Mouse (Mus musculus): ENCODE results near the gene Aldh9a1. TPM values are rescaled to one million over a fixed set of nuclear protein-coding genes. Genes with fewer than 3 reads are reported as not detected.
A peak's percentile ranks its signal among the peaks of the same experiment; 100 is the strongest.

The Aldh9a1 gene
- polyA plus RNA-seq, 1 experiment from 2014 or later, result 54.2 TPM

- H3K4me1 ChIP-seq (ENCODE audit: control insufficient read depth, insufficient read depth, low read length), result 0 out of 2 replicates have a peak, but pooled peaks cover 4% of the 10 kb centered on the region
- WGBS, result 90% methylated on average over 4 of the region's 4 CpGs
- H3K9ac ChIP-seq (replicated peaks; ENCODE audit: low read depth, low read length), result no peak overlapping the region
- no peak overlapping the region for H3K4me2 ChIP-seq (replicated peaks; ENCODE audit: low read depth, low read length)
- no peak overlapping the region for H3K4me3 ChIP-seq (ENCODE audit: low read depth, low read length)
- no peak for ATAC-seq (ENCODE audit: insufficient number of reproducible peaks, insufficient read depth, low FRiP score, low read depth)
- H3K36me3 ChIP-seq (ENCODE audit: control insufficient read depth, insufficient read depth, low read length), result peaks cover 18% of the 10 kb centered on the region
- H3K27ac ChIP-seq (ENCODE audit: low read length), result no peak overlapping the region
- no peaks in the 10 kb centered on the region for H3K9me3 ChIP-seq (ENCODE audit: control insufficient read depth, low read depth, low read length)
- H3K27me3 ChIP-seq (ENCODE audit: control insufficient read depth, insufficient read depth, low read length), result no peaks in the 10 kb centered on the region
Measured at GRCm38 (mm10) chr1:167313220-167313619, 36.6 kb upstream of the Aldh9a1 start.

GRCm38 (mm10) chr1:167321691-167322090 is 28.1 kb upstream of the Aldh9a1 start:
- no peaks in the 10 kb centered on the region for H3K27me3 ChIP-seq (ENCODE audit: control insufficient read depth, insufficient read depth, low read length)
- no peak overlapping the region for H3K27ac ChIP-seq (ENCODE audit: low read length)
- ATAC-seq (ENCODE audit: insufficient number of reproducible peaks, insufficient read depth, low FRiP score, low read depth), result no peak
- H3K36me3 ChIP-seq (ENCODE audit: control insufficient read depth, insufficient read depth, low read length), result peaks cover 49% of the 10 kb centered on the region
- no peak overlapping the region for H3K9ac ChIP-seq (replicated peaks; ENCODE audit: low read depth, low read length)
- 97% methylated on average over 6 of the region's 6 CpGs for WGBS
- H3K9me3 ChIP-seq (ENCODE audit: control insufficient read depth, low read depth, low read length), result no peaks in the 10 kb centered on the region
- H3K4me2 ChIP-seq (replicated peaks; ENCODE audit: low read depth, low read length), result no peak overlapping the region
- H3K4me3 ChIP-seq (ENCODE audit: low read depth, low read length), result no peak overlapping the region
- no peaks in the 10 kb centered on the region for H3K4me1 ChIP-seq (ENCODE audit: control insufficient read depth, insufficient read depth, low read length)

DNA sequence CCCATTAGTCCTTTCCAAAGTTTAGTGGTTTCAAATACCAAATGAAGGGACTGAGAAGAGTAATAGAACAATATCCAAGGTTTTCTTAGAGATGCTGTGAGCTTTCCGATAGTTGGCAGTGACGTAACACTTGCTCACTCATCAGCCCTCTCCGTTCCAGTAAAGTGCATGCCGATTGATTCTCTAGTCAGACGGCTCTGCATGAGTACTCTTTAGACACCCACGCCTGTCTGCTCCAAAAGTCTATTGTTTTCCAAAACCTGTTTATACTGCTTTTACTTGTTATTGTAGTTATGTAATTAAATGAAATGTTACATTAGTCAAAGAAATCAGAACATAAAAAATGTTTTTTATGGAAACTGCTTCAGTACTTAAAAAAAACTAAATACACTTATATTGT is 21.0 kb upstream of the Aldh9a1 start:
- 89% methylated on average over 6 of the region's 6 CpGs for WGBS
- H3K27ac ChIP-seq (ENCODE audit: low read length), result no peak overlapping the region
- no peaks in the 10 kb centered on the region for H3K27me3 ChIP-seq (ENCODE audit: control insufficient read depth, insufficient read depth, low read length)
- ATAC-seq (ENCODE audit: insufficient number of reproducible peaks, insufficient read depth, low FRiP score, low read depth), result no peak
- no peak overlapping the region for H3K9ac ChIP-seq (replicated peaks; ENCODE audit: low read depth, low read length)
- peaks cover 21% of the 10 kb centered on the region for H3K36me3 ChIP-seq (ENCODE audit: control insufficient read depth, insufficient read depth, low read length)
- no peak overlapping the region for H3K4me3 ChIP-seq (ENCODE audit: low read depth, low read length)
- H3K9me3 ChIP-seq (ENCODE audit: control insufficient read depth, low read depth, low read length), result no peaks in the 10 kb centered on the region
- no peak overlapping the region for H3K4me2 ChIP-seq (replicated peaks; ENCODE audit: low read depth, low read length)
- H3K4me1 ChIP-seq (ENCODE audit: control insufficient read depth, insufficient read depth, low read length), result no peaks in the 10 kb centered on the region

GRCm38 (mm10) chr1:167331106-167331505 is 18.7 kb upstream of the Aldh9a1 start:
- ATAC-seq (ENCODE audit: insufficient number of reproducible peaks, insufficient read depth, low FRiP score, low read depth), result no peak
- Histone ChIP-seq H3K4me3 (ENCODE audit: low read depth, low read length) (no peak overlapping the region), H3K9me3 (ENCODE audit: control insufficient read depth, low read depth, low read length) (no peaks in the 10 kb centered on the region), H3K27ac (ENCODE audit: low read length) (no peak overlapping the region), H3K27me3 (ENCODE audit: control insufficient read depth, insufficient read depth, low read length) (no peaks in the 10 kb centered on the region), H3K4me1 (ENCODE audit: control insufficient read depth, insufficient read depth, low read length) (no peaks in the 10 kb centered on the region), H3K36me3 (ENCODE audit: control insufficient read depth, insufficient read depth, low read length) (peaks cover 21% of the 10 kb centered on the region), H3K9ac (replicated peaks; ENCODE audit: low read depth, low read length) (no peak overlapping the region), H3K4me2 (replicated peaks; ENCODE audit: low read depth, low read length) (no peak overlapping the region)
- WGBS, result 91% methylated on average over 8 of the region's 8 CpGs

- Histone ChIP-seq H3K27ac (ENCODE audit: low read length) (no peak overlapping the region), H3K36me3 (ENCODE audit: control insufficient read depth, insufficient read depth, low read length) (peaks cover 8% of the 10 kb centered on the region; the same call in 1 of the 2 replicates), H3K9ac (replicated peaks; ENCODE audit: low read depth, low read length) (no peak overlapping the region), H3K4me3 (ENCODE audit: low read depth, low read length) (no peak overlapping the region), H3K27me3 (ENCODE audit: control insufficient read depth, insufficient read depth, low read length) (no peaks in the 10 kb centered on the region), H3K4me1 (ENCODE audit: control insufficient read depth, insufficient read depth, low read length) (no peaks in the 10 kb centered on the region), H3K4me2 (replicated peaks; ENCODE audit: low read depth, low read length) (no peak overlapping the region), H3K9me3 (ENCODE audit: control insufficient read depth, low read depth, low read length) (no peaks in the 10 kb centered on the region)
- WGBS, result 85% methylated on average over 3 of the region's 3 CpGs
- ATAC-seq (ENCODE audit: insufficient number of reproducible peaks, insufficient read depth, low FRiP score, low read depth), result no peak
Measured at GRCm38 (mm10) chr1:167336398-167336797, 13.4 kb upstream of the Aldh9a1 start.

- H3K27me3 ChIP-seq (ENCODE audit: control insufficient read depth, insufficient read depth, low read length), result no peaks in the 10 kb centered on the region
- no peak overlapping the region for H3K9ac ChIP-seq (replicated peaks; ENCODE audit: low read depth, low read length)
- no peak; the same call in 1 of the 2 replicates for ATAC-seq (ENCODE audit: insufficient number of reproducible peaks, insufficient read depth, low FRiP score, low read depth)
- no peaks in the 10 kb centered on the region for H3K4me1 ChIP-seq (ENCODE audit: control insufficient read depth, insufficient read depth, low read length)
- no peak overlapping the region for H3K4me3 ChIP-seq (ENCODE audit: low read depth, low read length)
- WGBS, result 17% methylated on average over 12 of the region's 12 CpGs
- H3K36me3 ChIP-seq (ENCODE audit: control insufficient read depth, insufficient read depth, low read length), result 0 out of 2 replicates have a peak, but pooled peaks cover 2% of the 10 kb centered on the region
- H3K27ac ChIP-seq (ENCODE audit: low read length), result no peak overlapping the region
- no peaks in the 10 kb centered on the region for H3K9me3 ChIP-seq (ENCODE audit: control insufficient read depth, low read depth, low read length)
- H3K4me2 ChIP-seq (replicated peaks; ENCODE audit: low read depth, low read length), result no peak overlapping the region
Measured at GRCm38 (mm10) chr1:167337463-167338095, 12.2 kb upstream of the Aldh9a1 start.

DNA sequence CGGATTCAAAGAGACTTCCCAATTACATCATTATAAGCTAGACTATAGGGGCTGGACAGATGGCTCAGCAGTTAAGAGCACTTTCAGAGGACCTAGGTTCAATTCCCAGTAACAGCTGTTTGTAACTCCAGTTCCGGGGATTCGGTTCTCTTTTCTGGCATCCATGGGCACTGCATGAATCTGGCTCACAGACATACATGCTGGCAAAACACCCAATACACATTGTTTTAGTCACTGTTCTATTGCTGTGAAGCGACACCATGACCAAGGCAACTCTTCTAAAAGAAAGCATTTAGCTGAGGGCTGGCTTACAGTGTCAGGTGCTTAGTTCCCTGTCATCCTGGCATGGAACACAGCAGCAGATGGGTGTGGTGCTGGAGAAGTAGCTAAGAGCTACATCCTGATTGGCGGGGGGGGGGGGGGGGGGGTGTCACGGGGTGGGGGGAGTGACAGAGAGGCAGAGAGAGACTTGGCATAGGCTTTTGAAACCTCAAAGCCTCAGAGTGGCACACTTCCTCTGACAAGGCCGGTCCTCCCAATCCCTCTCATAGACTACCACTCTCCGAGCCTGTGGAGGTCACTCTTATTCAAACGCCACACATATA is 10.5 kb upstream of the Aldh9a1 start:
- H3K27ac ChIP-seq (ENCODE audit: low read length), result no peak overlapping the region
- ATAC-seq (ENCODE audit: insufficient number of reproducible peaks, insufficient read depth, low FRiP score, low read depth), result no peak
- H3K4me2 ChIP-seq (replicated peaks; ENCODE audit: low read depth, low read length), result no peak overlapping the region
- 71% methylated on average over 9 of the region's 9 CpGs for WGBS
- H3K9me3 ChIP-seq (ENCODE audit: control insufficient read depth, low read depth, low read length), result no peaks in the 10 kb centered on the region
- H3K27me3 ChIP-seq (ENCODE audit: control insufficient read depth, insufficient read depth, low read length), result no peaks in the 10 kb centered on the region
- no peak overlapping the region for H3K4me3 ChIP-seq (ENCODE audit: low read depth, low read length)
- H3K36me3 ChIP-seq (ENCODE audit: control insufficient read depth, insufficient read depth, low read length), result no peaks in the 10 kb centered on the region
- H3K4me1 ChIP-seq (ENCODE audit: control insufficient read depth, insufficient read depth, low read length), result no peaks in the 10 kb centered on the region
- no peak overlapping the region for H3K9ac ChIP-seq (replicated peaks; ENCODE audit: low read depth, low read length)

- ATAC-seq (ENCODE audit: insufficient number of reproducible peaks, insufficient read depth, low FRiP score, low read depth), result 0 out of 2 replicates have a peak, but pooled peaks have one; percentile 19
- 3% methylated on average over 47 of the region's 47 CpGs for WGBS
- peak overlapping the region; percentile 79 for H3K4me2 ChIP-seq (replicated peaks; ENCODE audit: low read depth, low read length)
- H3K9me3 ChIP-seq (ENCODE audit: control insufficient read depth, low read depth, low read length), result no peaks in the 10 kb centered on the region
- peak overlapping the region; percentile 43 for H3K4me3 ChIP-seq (ENCODE audit: low read depth, low read length)
- H3K4me1 ChIP-seq (ENCODE audit: control insufficient read depth, insufficient read depth, low read length), result no peaks in the 10 kb centered on the region
- H3K36me3 ChIP-seq (ENCODE audit: control insufficient read depth, insufficient read depth, low read length), result no peaks in the 10 kb centered on the region
- H3K27ac ChIP-seq (ENCODE audit: low read length), result no peak overlapping the region
- H3K9ac ChIP-seq (replicated peaks; ENCODE audit: low read depth, low read length), result peak overlapping the region; percentile 40; the same call in 1 of the 2 replicates
- no peaks in the 10 kb centered on the region for H3K27me3 ChIP-seq (ENCODE audit: control insufficient read depth, insufficient read depth, low read length)
Measured at GRCm38 (mm10) chr1:167340111-167340787, 9.5 kb upstream of the Aldh9a1 start.
